Mouse (Mus musculus) fat pad, adult 2 months (tissue): Measurements from ENCODE around the gene Astn1.

Experiments used
- DNase-seq: peaks from one replicate; pipeline ENCODE4 v3.0.0-alpha.2; 2011; ENCODE audit warnings: low read depth, low spot score; ENCODE audit errors: extremely low read depth

Astn1 gene

GRCm38 (mm10) chr1:158604149-158604548 lies 242.1 kb downstream of the Astn1 start:
- DNase-seq = no peak

GRCm38 (mm10) chr1:158605597-158605996 lies 243.5 kb downstream of the Astn1 start:
- no peak for DNase-seq

GRCm38 (mm10) chr1:158606324-158606723 lies 244.3 kb downstream of the Astn1 start:
- no peak for DNase-seq

GRCm38 (mm10) chr1:158607201-158607600 lies 245.1 kb downstream of the Astn1 start:
- DNase-seq = no peak

- DNase-seq = no peak
Measured at GRCm38 (mm10) chr1:158615202-158615601, 253.1 kb downstream of the Astn1 start.

- DNase-seq = no peak
Measured at GRCm38 (mm10) chr1:158617943-158618342, 255.9 kb downstream of the Astn1 start.

- DNase-seq = no peak
Measured at GRCm38 (mm10) chr1:158632935-158633334, 270.9 kb downstream of the Astn1 start.

- DNase-seq = no peak
Measured at GRCm38 (mm10) chr1:158633441-158633840, 271.4 kb downstream of the Astn1 start.

- DNase-seq = no peak
Measured at GRCm38 (mm10) chr1:158641306-158641705, 279.2 kb downstream of the Astn1 start.

GRCm38 (mm10) chr1:158642247-158642646 lies 280.2 kb downstream of the Astn1 start:
- DNase-seq = no peak

GRCm38 (mm10) chr1:158652799-158653198 lies 290.7 kb downstream of the Astn1 start:
- no peak for DNase-seq

- no peak for DNase-seq
Measured at GRCm38 (mm10) chr1:158653808-158654520, 291.9 kb downstream of the Astn1 start.

GRCm38 (mm10) chr1:158654571-158655205 lies 292.6 kb downstream of the Astn1 start:
- DNase-seq = no peak

GRCm38 (mm10) chr1:158656986-158657385 lies 294.9 kb downstream of the Astn1 start:
- no peak for DNase-seq

- DNase-seq = no peak
Measured at GRCm38 (mm10) chr1:158666001-158666400, 303.9 kb downstream of the Astn1 start.

GRCm38 (mm10) chr1:158669971-158670592 lies 308.0 kb downstream of the Astn1 start:
- no peak for DNase-seq

- no peak for DNase-seq
Measured at GRCm38 (mm10) chr1:158687726-158688125, 325.7 kb downstream of the Astn1 start.

GRCm38 (mm10) chr1:158697423-158697822 lies 335.4 kb downstream of the Astn1 start:
- no peak for DNase-seq

GRCm38 (mm10) chr1:158697859-158698569 lies 335.9 kb downstream of the Astn1 start:
- no peak for DNase-seq

GRCm38 (mm10) chr1:158699276-158699675 lies 337.2 kb downstream of the Astn1 start:
- DNase-seq = no peak

- DNase-seq = no peak
Measured at GRCm38 (mm10) chr1:158700147-158700546, 338.1 kb downstream of the Astn1 start.
